Mouse (Mus musculus): Measurements from ENCODE around the gene Ccdc124.
"Not testable (repeated sequence)": the region's sequence is repeated elsewhere in the genome, so short reads cannot be mapped to it uniquely, and the experiment has no call there.

The Ccdc124 gene

GRCm38 (mm10) chr8:70843941-70844340 is 29.8 kb downstream of the Ccdc124 start:
- no peak for DNase-seq

- no peak for DNase-seq
These were observed 30.4 kb downstream of the Ccdc124 start for GRCm38 (mm10) chr8:70843214-70843773.

- DNase-seq: no peak
These were observed 31.3 kb downstream of the Ccdc124 start for GRCm38 (mm10) chr8:70842484-70842883.

GRCm38 (mm10) chr8:70841147-70842072 is 32.3 kb downstream of the Ccdc124 start:
- peak; percentile 96 for DNase-seq

GRCm38 (mm10) chr8:70840590-70840989 is 33.1 kb downstream of the Ccdc124 start:
- peak; percentile 87 for DNase-seq

- peak; percentile 100 for DNase-seq
These were observed 34.1 kb downstream of the Ccdc124 start, which contains the start of gene Arrdc2 for GRCm38 (mm10) chr8:70839408-70840351. Arrdc2 (minus strand) TSS chr8:70839720.

- no peak for DNase-seq
These were observed 34.9 kb downstream of the Ccdc124 start for GRCm38 (mm10) chr8:70838654-70839407.

- no peak for DNase-seq
These were observed 37.1 kb downstream of the Ccdc124 start for GRCm38 (mm10) chr8:70836666-70837065.

GRCm38 (mm10) chr8:70834071-70834470 is 39.7 kb downstream of the Ccdc124 start:
- DNase-seq: no peak

- peak; percentile 71 for DNase-seq
These were observed 40.2 kb downstream of the Ccdc124 start for GRCm38 (mm10) chr8:70833520-70833919.

GRCm38 (mm10) chr8:70833018-70833482 is 40.7 kb downstream of the Ccdc124 start:
- DNase-seq: peak; percentile 64

- no peak for DNase-seq
These were observed 41.4 kb downstream of the Ccdc124 start for GRCm38 (mm10) chr8:70832371-70832770.

GRCm38 (mm10) chr8:70831517-70831916 is 42.2 kb downstream of the Ccdc124 start:
- no peak for DNase-seq

- no peak for DNase-seq
These were observed 45.9 kb downstream of the Ccdc124 start for GRCm38 (mm10) chr8:70827796-70828195.

GRCm38 (mm10) chr8:70827010-70827409 is 46.7 kb downstream of the Ccdc124 start:
- DNase-seq: no peak

GRCm38 (mm10) chr8:70825816-70826215 is 47.9 kb downstream of the Ccdc124 start:
- no peak for DNase-seq

GRCm38 (mm10) chr8:70823802-70824201 is 49.9 kb downstream of the Ccdc124 start:
- DNase-seq: no peak

- not testable (repeated sequence) for DNase-seq
These were observed 51.1 kb downstream of the Ccdc124 start for GRCm38 (mm10) chr8:70822594-70822993.

- no peak for DNase-seq
These were observed 51.7 kb downstream of the Ccdc124 start for GRCm38 (mm10) chr8:70821992-70822391.

- peak; percentile 75 for DNase-seq
These were observed 52.3 kb downstream of the Ccdc124 start for GRCm38 (mm10) chr8:70821399-70821962.

GRCm38 (mm10) chr8:70820101-70820935 is 53.4 kb downstream of the Ccdc124 start:
- DNase-seq: peak; percentile 90

All from kidney, adult 9 months (tissue).